ENCODE assay signal across 11 mouse cellular contexts in genomic region chr7:96773585-96774225, GRCm38 (mm10).
A peak's percentile ranks its signal among the peaks of the same experiment; 100 is the strongest.
DNase-seq lines count a peak whose midpoint lies in the region; ATAC-seq lines count a peak whose summit lies in the region.
"Had no signal": no experiment of that assay in that cellular context is flagged by ENCODE, and none has a peak within 500 bp of the region (broad histone marks: within the 10 kb centered on the region; RNA-seq: fewer than 3 reads in every experiment).

No protein-coding gene starts in this region.

- WGBS in hindbrain, embryonic 16.5 days = 82% methylated on average over 17 of the region's 17 CpGs
- 87% methylated on average over 17 of the region's 17 CpGs for WGBS in hindbrain, embryonic 12.5 days
- WGBS in embryonic facial prominence, embryonic 13.5 days = 71% methylated on average over 17 of the region's 17 CpGs
- 56% methylated on average over 17 of the region's 17 CpGs for WGBS in heart, embryonic 10.5 days

- no peaks in the 10 kb centered on the region for H3K9me3 ChIP-seq in hindbrain, embryonic 16.5 days (ENCODE audit: control insufficient read depth, low read length)
- H3K9me3 ChIP-seq in hindbrain, embryonic 12.5 days (replicated peaks) = no peaks in the 10 kb centered on the region
- peaks cover 6% of the 10 kb centered on the region; the same call in 1 of the 2 replicates for H3K9me3 ChIP-seq in embryonic facial prominence, embryonic 13.5 days
- H3K9me3 ChIP-seq in heart, embryonic 10.5 days = 0 out of 2 replicates have a peak, but pooled peaks cover 4% of the 10 kb centered on the region

- peaks cover 5% of the 10 kb centered on the region; the same call in 1 of the 2 replicates for H3K36me3 ChIP-seq in hindbrain, embryonic 16.5 days (ENCODE audit: control insufficient read depth, insufficient read depth, low read length)
- H3K36me3 ChIP-seq in hindbrain, embryonic 12.5 days = peaks cover 10% of the 10 kb centered on the region
- peaks cover 11% of the 10 kb centered on the region for H3K36me3 ChIP-seq in embryonic facial prominence, embryonic 13.5 days
- H3K36me3 ChIP-seq in heart, embryonic 10.5 days = peaks cover 13% of the 10 kb centered on the region; the same call in 1 of the 2 replicates
- H3K36me3 ChIP-seq: heart, embryonic 15.5 days had no signal

- no peaks in the 10 kb centered on the region for H3K27me3 ChIP-seq in hindbrain, embryonic 16.5 days (replicated peaks; ENCODE audit: control insufficient read depth, insufficient read depth, low read length)
- no peaks in the 10 kb centered on the region for H3K27me3 ChIP-seq in hindbrain, embryonic 12.5 days
- no peaks in the 10 kb centered on the region for H3K27me3 ChIP-seq in embryonic facial prominence, embryonic 13.5 days
- peaks cover 30% of the 10 kb centered on the region; the same call in 1 of the 2 replicates for H3K27me3 ChIP-seq in heart, embryonic 10.5 days (ENCODE audit: insufficient read depth, poor library complexity, severe bottlenecking)
- H3K27me3 ChIP-seq: heart, embryonic 15.5 days had no signal

- H3K4me2 ChIP-seq in hindbrain, embryonic 16.5 days (ENCODE audit: low read length) = no peak overlapping the region
- H3K4me2 ChIP-seq in hindbrain, embryonic 12.5 days (replicated peaks) = no peak overlapping the region
- no peak overlapping the region for H3K4me2 ChIP-seq in embryonic facial prominence, embryonic 13.5 days
- H3K4me2 ChIP-seq: heart, embryonic 15.5 days had no signal

- H3K9ac ChIP-seq in hindbrain, embryonic 16.5 days (ENCODE audit: low read depth, low read length) = no peak overlapping the region
- H3K9ac ChIP-seq in hindbrain, embryonic 12.5 days = no peak overlapping the region
- no peak overlapping the region for H3K9ac ChIP-seq in embryonic facial prominence, embryonic 13.5 days
- H3K9ac ChIP-seq: heart, embryonic 15.5 days had no signal

- H3K27ac ChIP-seq in hindbrain, embryonic 16.5 days (ENCODE audit: low read depth, low read length) = no peak overlapping the region
- H3K27ac ChIP-seq in hindbrain, embryonic 12.5 days = no peak overlapping the region
- H3K27ac ChIP-seq in embryonic facial prominence, embryonic 13.5 days = peak overlapping the region; percentile 90
- no peak overlapping the region for H3K27ac ChIP-seq in heart, embryonic 10.5 days
- H3K27ac ChIP-seq: heart, embryonic 15.5 days had no signal

- DNase-seq in right cerebral cortex, postnatal 10 days (ENCODE audit: low spot score in 2 of 2) = peak; percentile 41 to 60
- no peak for DNase-seq in right cerebral cortex, postnatal 14 days
- peak; percentile 51 for DNase-seq in telencephalon, adult 2 months (ENCODE audit: low read depth, low spot score)
- DNase-seq in heart, embryonic 10.5 days (ENCODE audit: low spot score) = no peak
- no peak for DNase-seq in ovary, postnatal 14 days (ENCODE audit: low spot score)
- DNase-seq: adrenal gland, postnatal 25 days; lung, postnatal 14 days had no signal

- peak; percentile 18; the same call in 1 of the 2 replicates for ATAC-seq in hindbrain, embryonic 16.5 days
- ATAC-seq in hindbrain, embryonic 12.5 days (ENCODE audit: low FRiP score) = no peak; the same call in 1 of the 2 replicates
- peak; percentile 27; the same call in 1 of the 2 replicates for ATAC-seq in embryonic facial prominence, embryonic 13.5 days (ENCODE audit: insufficient number of reproducible peaks, insufficient read depth, low FRiP score, low TSS enrichment, low read depth)

- no peak overlapping the region for H3K4me3 ChIP-seq in hindbrain, embryonic 16.5 days (ENCODE audit: low read length)
- H3K4me3 ChIP-seq in hindbrain, embryonic 12.5 days = no peak overlapping the region
- no peak overlapping the region for H3K4me3 ChIP-seq in embryonic facial prominence, embryonic 13.5 days
- no peak overlapping the region for H3K4me3 ChIP-seq in heart, embryonic 10.5 days
- H3K4me3 ChIP-seq: heart, embryonic 15.5 days had no signal

- H3K4me1 ChIP-seq in hindbrain, embryonic 16.5 days (ENCODE audit: control insufficient read depth, insufficient read depth, low read depth, low read length) = peaks cover 3% of the 10 kb centered on the region; the same call in 1 of the 2 replicates
- peaks cover 18% of the 10 kb centered on the region for H3K4me1 ChIP-seq in hindbrain, embryonic 12.5 days
- peaks cover 39% of the 10 kb centered on the region for H3K4me1 ChIP-seq in embryonic facial prominence, embryonic 13.5 days
- peaks cover 19% of the 10 kb centered on the region for H3K4me1 ChIP-seq in heart, embryonic 10.5 days

Comparison
In these comparisons a context has a peak if more than half of its experiments do, and no peak if none do; other contexts are left out.
1. DNase-seq: peak in right cerebral cortex, postnatal 10 days (2 of 2) and telencephalon, adult 2 months (single experiment); none in right cerebral cortex, postnatal 14 days (single experiment), heart, embryonic 10.5 days (single experiment) and ovary, postnatal 14 days (single experiment).